Mouse (Mus musculus) gastrocnemius, postnatal 14 days (tissue): ENCODE measurements around the gene Pm20d2. TPM values are rescaled to one million over a fixed set of nuclear protein-coding genes. Genes with fewer than 3 reads are reported as not detected.

Experiments
- DNase-seq: peaks from one replicate; pipeline ENCODE4 v3.0.0; 2021; ENCODE audit warnings: mixed read lengths
- intact Hi-C: fragments of 180-260 bp; cut with DNase I; formaldehyde crosslinking; loops from one replicate; pipeline ENCODE4 v1.15.1; 2025; ENCODE audit warnings: low total_unique reads
- long read RNA-seq, 2 experiments: library from polyadenylated mRNA; stranded (forward); transcript quantifications; one replicate each; pipeline ENCODE4 v2.0.0; 2021
- total RNA-seq, 2 experiments: library from RNA; stranded (reverse); gene quantifications; 2 replicates each; pipeline ENCODE4 v1.2.3; 2021

Pm20d2 gene
- total RNA-seq = 10 to 100 TPM; 29.0 to 29.6 TPM
- long read RNA-seq, experiment 1, transcript Pm20d2-201 (7 exons, 1,445 nt) = major isoform, 5 of 8 reads
- long read RNA-seq, experiment 1, partial matches to known transcripts = 1 of 8 reads
- long read RNA-seq, experiment 1, other reads (novel, unspliced or antisense) = 2 of 8 reads
- long read RNA-seq, experiment 2, transcript Pm20d2-201 (7 exons, 1,445 nt) = major isoform, 9 of 17 reads
- long read RNA-seq, experiment 2, partial matches to known transcripts = 0 of 17 reads
- long read RNA-seq, experiment 2, other reads (novel, unspliced or antisense) = 6 of 17 reads

GRCm38 (mm10) chr4:33189735-33190036 lies at the start of gene Pm20d2:
TSS of gene Pm20d2 (minus strand) at chr4:33189737.
- intact Hi-C loops = no loop called here
- no peak for DNase-seq

- DNase-seq = no peak
- intact Hi-C loops = no loop called here
These were observed 41.3 kb upstream of the Pm20d2 start for GRCm38 (mm10) chr4:33230881-33231280.

GRCm38 (mm10) chr4:33229639-33230038 lies 40.1 kb upstream of the Pm20d2 start:
- intact Hi-C loops = no loop called here
- DNase-seq = no peak

GRCm38 (mm10) chr4:33227164-33227563 lies 37.6 kb upstream of the Pm20d2 start:
- DNase-seq = no peak
- intact Hi-C loops = no loop called here

GRCm38 (mm10) chr4:33224003-33224675 lies 34.6 kb upstream of the Pm20d2 start:
- no peak for DNase-seq
- intact Hi-C loops = no loop called here

GRCm38 (mm10) chr4:33221847-33222246 lies 32.3 kb upstream of the Pm20d2 start:
- intact Hi-C loops = no loop called here
- no peak for DNase-seq

GRCm38 (mm10) chr4:33208881-33209841 lies 19.6 kb upstream of the Pm20d2 start, which contains the start of gene Srsf12:
TSS of gene Srsf12 (plus strand) at chr4:33208991.
- intact Hi-C loops = loop anchor here (5.0 kb wide), 1 partner anchor 62 kb away; no protein-coding TSS in a partner anchor

GRCm38 (mm10) chr4:33207551-33207950 lies 18.0 kb upstream of the Pm20d2 start:
- DNase-seq = no peak
- intact Hi-C loops = loop anchor here (5.0 kb wide), 1 partner anchor 60 kb away; no protein-coding TSS in a partner anchor

More at GRCm38 (mm10) chr4:33208881-33209841, 19.6 kb upstream of the Pm20d2 start, which contains the start of gene Srsf12:
- DNase-seq = peak; percentile 8

- peak; percentile 33 for DNase-seq
- intact Hi-C loops = loop anchor here (5.0 kb wide), 1 partner anchor 57 kb away; no protein-coding TSS in a partner anchor
These were observed 15.1 kb upstream of the Pm20d2 start for GRCm38 (mm10) chr4:33204682-33205081.

GRCm38 (mm10) chr4:33198117-33198516 lies 8.6 kb upstream of the Pm20d2 start:
- no peak for DNase-seq
- intact Hi-C loops = no loop called here

- intact Hi-C loops = no loop called here
- DNase-seq = peak; percentile 89
These were observed 479 bp downstream of the Pm20d2 start for GRCm38 (mm10) chr4:33188781-33189734.

- intact Hi-C loops = no loop called here
- peak; percentile 43 for DNase-seq
These were observed 1.4 kb downstream of the Pm20d2 start for GRCm38 (mm10) chr4:33188164-33188563.

GRCm38 (mm10) chr4:33183477-33183876 lies 6.1 kb downstream of the Pm20d2 start:
- intact Hi-C loops = no loop called here
- no peak for DNase-seq

GRCm38 (mm10) chr4:33152087-33153038 lies 37.2 kb downstream of the Pm20d2 start:
- intact Hi-C loops = no loop called here
- DNase-seq = no peak

GRCm38 (mm10) chr4:33149150-33149549 lies 40.4 kb downstream of the Pm20d2 start:
- DNase-seq = no peak
- intact Hi-C loops = loop anchor here (5.0 kb wide), 2 partner anchors 58 to 143 kb away; partner anchors contain the start of genes Pnrc1 and Srsf12

GRCm38 (mm10) chr4:33147825-33148224 lies 41.7 kb downstream of the Pm20d2 start:
- DNase-seq = peak; percentile 26
- intact Hi-C loops = loop anchor here (5.0 kb wide), 2 partner anchors 59 to 144 kb away; partner anchors contain the start of genes Pnrc1 and Srsf12

GRCm38 (mm10) chr4:33146679-33147291 lies 42.8 kb downstream of the Pm20d2 start:
- intact Hi-C loops = loop anchor here (5.0 kb wide), 2 partner anchors 61 to 146 kb away; partner anchors contain the start of genes Pnrc1 and Srsf12
- no peak for DNase-seq
